Mouse (Mus musculus): ENCODE results near the gene Irx4. TPM values are rescaled to one million over a fixed set of nuclear protein-coding genes. Genes with fewer than 3 reads are reported as not detected.
A peak's percentile ranks its signal among the peaks of the same experiment; 100 is the strongest.

The Irx4 gene
- total RNA-seq, 2 experiments from 2014 or later: not detected

- 0 out of 2 replicates have a peak, but pooled peaks have one; percentile 48 for ATAC-seq (replicated peaks; ENCODE audit: low FRiP score, poor library complexity, severe bottlenecking)
These were observed 50.1 kb downstream of the Irx4 start for GRCm38 (mm10) chr13:73310183-73310929.

Other genes with a start within 250 kb of the Irx4 start
- 25.9 and 28.9 TPM in 2 replicates for gene Mrpl36, start 68.0 kb downstream of the Irx4 start, total RNA-seq (2015; ENCODE audit: low replicate concordance)
- gene Mrpl36, start 68.0 kb downstream of the Irx4 start, total RNA-seq (2017; ENCODE audit: low replicate concordance): 4.2 and 7.8 TPM in 2 replicates
- gene Ndufs6, start 68.1 kb downstream of the Irx4 start, total RNA-seq (2015; ENCODE audit: low replicate concordance): 57.4 and 76.8 TPM in 2 replicates
- 37.9 and 55.8 TPM in 2 replicates for gene Ndufs6, start 68.1 kb downstream of the Irx4 start, total RNA-seq (2017; ENCODE audit: low replicate concordance)
- 241 and 302 TPM in 2 replicates for gene Lpcat1, start 206.7 kb downstream of the Irx4 start, total RNA-seq (2015; ENCODE audit: low replicate concordance)
- 359 and 488 TPM in 2 replicates for gene Lpcat1, start 206.7 kb downstream of the Irx4 start, total RNA-seq (2017; ENCODE audit: low replicate concordance)